Mouse (Mus musculus): Measurements from ENCODE around the gene Zbp1. TPM values are rescaled to one million over a fixed set of nuclear protein-coding genes. Genes with fewer than 3 reads are reported as not detected.

Gene Zbp1
- polyA plus RNA-seq, 1 experiment from 2014 or later: not detected

GRCm38 (mm10) chr2:173216840-173217239 lies 1.9 kb downstream of the Zbp1 start:
- Histone ChIP-seq H3K9me3 (ENCODE audit: control insufficient read depth, low read length) (no peaks in the 10 kb centered on the region), H3K4me2 (replicated peaks; ENCODE audit: low read depth, low read length) (no peak overlapping the region), H3K4me3 (ENCODE audit: low read depth, low read length) (no peak overlapping the region), H3K36me3 (ENCODE audit: control insufficient read depth, insufficient read depth, low read length) (no peaks in the 10 kb centered on the region), H3K27ac (ENCODE audit: low read depth, low read length) (no peak overlapping the region), H3K9ac (ENCODE audit: low read depth, low read length) (no peak overlapping the region), H3K27me3 (ENCODE audit: control insufficient read depth, insufficient read depth, low read length) (no peaks in the 10 kb centered on the region), H3K4me1 (replicated peaks; ENCODE audit: control insufficient read depth, insufficient read depth, low read length) (no peaks in the 10 kb centered on the region)
- no peak for DNase-seq (ENCODE audit: low spot score)
- WGBS: 92% methylated on average over 7 of the region's 7 CpGs
- no peak for ATAC-seq (ENCODE audit: low FRiP score)

GRCm38 (mm10) chr2:173212227-173212626 lies 6.5 kb downstream of the Zbp1 start:
- no peaks in the 10 kb centered on the region for H3K4me1 ChIP-seq (replicated peaks; ENCODE audit: control insufficient read depth, insufficient read depth, low read length)
- no peaks in the 10 kb centered on the region for H3K9me3 ChIP-seq (ENCODE audit: control insufficient read depth, low read length)
- ATAC-seq (ENCODE audit: low FRiP score) (no peak), DNase-seq (ENCODE audit: low spot score) (no peak)
- H3K4me2 ChIP-seq (replicated peaks; ENCODE audit: low read depth, low read length): no peak overlapping the region
- no peak overlapping the region for H3K27ac ChIP-seq (ENCODE audit: low read depth, low read length)
- H3K9ac ChIP-seq (ENCODE audit: low read depth, low read length): no peak overlapping the region
- H3K27me3 ChIP-seq (ENCODE audit: control insufficient read depth, insufficient read depth, low read length): no peaks in the 10 kb centered on the region
- 89% methylated on average over 4 of the region's 4 CpGs for WGBS
- no peak overlapping the region for H3K4me3 ChIP-seq (ENCODE audit: low read depth, low read length)
- H3K36me3 ChIP-seq (ENCODE audit: control insufficient read depth, insufficient read depth, low read length): no peaks in the 10 kb centered on the region

GRCm38 (mm10) chr2:173209091-173209815 lies 9.5 kb downstream of the Zbp1 start:
- 89% methylated on average over 7 of the region's 7 CpGs for WGBS

GRCm38 (mm10) chr2:173207051-173207450 lies 11.7 kb downstream of the Zbp1 start:
- Histone ChIP-seq H3K9me3 (ENCODE audit: control insufficient read depth, low read length) (no peaks in the 10 kb centered on the region), H3K4me2 (replicated peaks; ENCODE audit: low read depth, low read length) (no peak overlapping the region), H3K27me3 (ENCODE audit: control insufficient read depth, insufficient read depth, low read length) (no peaks in the 10 kb centered on the region), H3K4me1 (replicated peaks; ENCODE audit: control insufficient read depth, insufficient read depth, low read length) (no peaks in the 10 kb centered on the region), H3K36me3 (ENCODE audit: control insufficient read depth, insufficient read depth, low read length) (no peaks in the 10 kb centered on the region), H3K27ac (ENCODE audit: low read depth, low read length) (no peak overlapping the region), H3K9ac (ENCODE audit: low read depth, low read length) (no peak overlapping the region), H3K4me3 (ENCODE audit: low read depth, low read length) (no peak overlapping the region)
- 94% methylated on average over 3 of the region's 3 CpGs for WGBS
- DNase-seq (ENCODE audit: low spot score) (no peak), ATAC-seq (ENCODE audit: low FRiP score) (no peak)

More at GRCm38 (mm10) chr2:173209091-173209815, 9.5 kb downstream of the Zbp1 start:
- no peaks in the 10 kb centered on the region for H3K9me3 ChIP-seq (ENCODE audit: control insufficient read depth, low read length)
- H3K9ac ChIP-seq (ENCODE audit: low read depth, low read length): no peak overlapping the region
- no peaks in the 10 kb centered on the region for H3K27me3 ChIP-seq (ENCODE audit: control insufficient read depth, insufficient read depth, low read length)
- no peak overlapping the region for H3K27ac ChIP-seq (ENCODE audit: low read depth, low read length)
- DNase-seq (ENCODE audit: low spot score): no peak
- no peaks in the 10 kb centered on the region for H3K36me3 ChIP-seq (ENCODE audit: control insufficient read depth, insufficient read depth, low read length)
- no peaks in the 10 kb centered on the region for H3K4me1 ChIP-seq (replicated peaks; ENCODE audit: control insufficient read depth, insufficient read depth, low read length)
- H3K4me2 ChIP-seq (replicated peaks; ENCODE audit: low read depth, low read length): no peak overlapping the region
- ATAC-seq (ENCODE audit: low FRiP score): no peak
- no peak overlapping the region for H3K4me3 ChIP-seq (ENCODE audit: low read depth, low read length)

GRCm38 (mm10) chr2:173205563-173206099 lies 13.1 kb downstream of the Zbp1 start:
- no peak overlapping the region for H3K4me2 ChIP-seq (replicated peaks; ENCODE audit: low read depth, low read length)
- H3K9me3 ChIP-seq (ENCODE audit: control insufficient read depth, low read length): no peaks in the 10 kb centered on the region
- DNase-seq (ENCODE audit: low spot score): no peak
- H3K4me3 ChIP-seq (ENCODE audit: low read depth, low read length): no peak overlapping the region
- no peak overlapping the region for H3K27ac ChIP-seq (ENCODE audit: low read depth, low read length)
- no peaks in the 10 kb centered on the region for H3K27me3 ChIP-seq (ENCODE audit: control insufficient read depth, insufficient read depth, low read length)
- WGBS: 95% methylated on average over 14 of the region's 14 CpGs
- H3K36me3 ChIP-seq (ENCODE audit: control insufficient read depth, insufficient read depth, low read length): no peaks in the 10 kb centered on the region
- H3K9ac ChIP-seq (ENCODE audit: low read depth, low read length): no peak overlapping the region
- no peak for ATAC-seq (ENCODE audit: low FRiP score)
- H3K4me1 ChIP-seq (replicated peaks; ENCODE audit: control insufficient read depth, insufficient read depth, low read length): no peaks in the 10 kb centered on the region

GRCm38 (mm10) chr2:173204671-173205070 lies 14.1 kb downstream of the Zbp1 start:
- H3K9ac ChIP-seq (ENCODE audit: low read depth, low read length): no peak overlapping the region
- no peak overlapping the region for H3K4me2 ChIP-seq (replicated peaks; ENCODE audit: low read depth, low read length)
- H3K36me3 ChIP-seq (ENCODE audit: control insufficient read depth, insufficient read depth, low read length): no peaks in the 10 kb centered on the region
- H3K4me3 ChIP-seq (ENCODE audit: low read depth, low read length): no peak overlapping the region
- H3K27me3 ChIP-seq (ENCODE audit: control insufficient read depth, insufficient read depth, low read length): no peaks in the 10 kb centered on the region
- no peak overlapping the region for H3K27ac ChIP-seq (ENCODE audit: low read depth, low read length)
- ATAC-seq (ENCODE audit: low FRiP score) (no peak), DNase-seq (ENCODE audit: low spot score) (no peak)
- no peaks in the 10 kb centered on the region for H3K9me3 ChIP-seq (ENCODE audit: control insufficient read depth, low read length)
- WGBS: 68% methylated on average over 4 of the region's 4 CpGs
- no peaks in the 10 kb centered on the region for H3K4me1 ChIP-seq (replicated peaks; ENCODE audit: control insufficient read depth, insufficient read depth, low read length)

- no peak overlapping the region for H3K4me3 ChIP-seq (ENCODE audit: low read depth, low read length)
- H3K4me2 ChIP-seq (replicated peaks; ENCODE audit: low read depth, low read length): no peak overlapping the region
- no peaks in the 10 kb centered on the region for H3K4me1 ChIP-seq (replicated peaks; ENCODE audit: control insufficient read depth, insufficient read depth, low read length)
- H3K27me3 ChIP-seq (ENCODE audit: control insufficient read depth, insufficient read depth, low read length): no peaks in the 10 kb centered on the region
- no peaks in the 10 kb centered on the region for H3K9me3 ChIP-seq (ENCODE audit: control insufficient read depth, low read length)
- no peak overlapping the region for H3K9ac ChIP-seq (ENCODE audit: low read depth, low read length)
- ATAC-seq (ENCODE audit: low FRiP score) (no peak), DNase-seq (ENCODE audit: low spot score) (no peak)
- WGBS: 86% methylated on average over 3 of the region's 3 CpGs
- H3K27ac ChIP-seq (ENCODE audit: low read depth, low read length): no peak overlapping the region
- H3K36me3 ChIP-seq (ENCODE audit: control insufficient read depth, insufficient read depth, low read length): no peaks in the 10 kb centered on the region
Measured at GRCm38 (mm10) chr2:173203726-173204125, 15.0 kb downstream of the Zbp1 start.

- H3K4me1 ChIP-seq (replicated peaks; ENCODE audit: control insufficient read depth, insufficient read depth, low read length): no peaks in the 10 kb centered on the region
- H3K4me2 ChIP-seq (replicated peaks; ENCODE audit: low read depth, low read length): no peak overlapping the region
- no peaks in the 10 kb centered on the region for H3K9me3 ChIP-seq (ENCODE audit: control insufficient read depth, low read length)
- H3K27me3 ChIP-seq (ENCODE audit: control insufficient read depth, insufficient read depth, low read length): no peaks in the 10 kb centered on the region
- no peak overlapping the region for H3K4me3 ChIP-seq (ENCODE audit: low read depth, low read length)
- 85% methylated on average over 19 of the region's 19 CpGs for WGBS
- H3K27ac ChIP-seq (ENCODE audit: low read depth, low read length): no peak overlapping the region
- H3K9ac ChIP-seq (ENCODE audit: low read depth, low read length): no peak overlapping the region
- no peak for ATAC-seq (ENCODE audit: low FRiP score)
- DNase-seq (ENCODE audit: low spot score): no peak
- no peaks in the 10 kb centered on the region for H3K36me3 ChIP-seq (ENCODE audit: control insufficient read depth, insufficient read depth, low read length)
Measured at GRCm38 (mm10) chr2:173202924-173203689, 15.6 kb downstream of the Zbp1 start.
